Mouse (Mus musculus) forebrain, embryonic 15.5 days (tissue): ENCODE data around the gene Uba3. TPM values are rescaled to one million over a fixed set of nuclear protein-coding genes. Genes with fewer than 3 reads are reported as not detected.

ENCODE experiments used
- ATAC-seq: fragments of 200-750 bp; cut with Nextera tagmentation; replicated peaks from 2 replicates; pipeline ENCODE4 v1.8.0; 2017; ENCODE audit warnings: mild to moderate bottlenecking, moderate TSS enrichment, moderate library complexity
- H3K27ac ChIP-seq: fragments of 300-500 bp; sonication (generic); replicated peaks from 2 replicates; pipeline ENCODE4 v1.5.1; 2015; ENCODE audit warnings: mild to moderate bottlenecking, inconsistent platforms
- H3K27me3 ChIP-seq: fragments of 300-500 bp; sonication (generic); 2 replicates; pipeline ENCODE4 v1.6.1; 2015; ENCODE audit warnings: inconsistent platforms
- H3K36me3 ChIP-seq: fragments of 300-500 bp; sonication (generic); 2 replicates; pipeline ENCODE4 v1.6.1; 2015; ENCODE audit warnings: mild to moderate bottlenecking, inconsistent platforms
- H3K4me1 ChIP-seq: fragments of 300-500 bp; sonication (generic); 2 replicates; pipeline ENCODE4 v1.6.1; 2015; ENCODE audit warnings: inconsistent platforms
- H3K4me2 ChIP-seq: fragments of 300-500 bp; sonication (generic); replicated peaks from 2 replicates; pipeline ENCODE4 v1.6.1; 2015; ENCODE audit warnings: mild to moderate bottlenecking, inconsistent platforms
- H3K4me3 ChIP-seq: fragments of 300-500 bp; sonication (generic); 2 replicates; pipeline ENCODE4 v1.5.1; 2015; ENCODE audit warnings: mild to moderate bottlenecking, inconsistent platforms
- H3K9ac ChIP-seq: fragments of 300-500 bp; sonication (generic); replicated peaks from 2 replicates; pipeline ENCODE4 v1.6.1; 2015; ENCODE audit warnings: mild to moderate bottlenecking, inconsistent platforms
- H3K9me3 ChIP-seq: fragments of 300-500 bp; sonication (generic); 2 replicates; pipeline ENCODE4 v1.6.1; 2016; ENCODE audit warnings: inconsistent platforms
- WGBS: fragments of 180-500 bp; shearing (Covaris S2); methylation state at CpG from one replicate; pipeline ENCODE4 v1.1.7; 2015; ENCODE audit warnings: mixed read lengths; 5-methylcytosine and 5-hydroxymethylcytosine counted together
- polyA plus RNA-seq: library from polyadenylated mRNA; unstranded; fragments of >200 nt; fragmentation: Nextera tagmentation; extraction: Ambion mirVana; gene quantifications from 2 replicates; pipeline ENCODE4 v1.2.1, GENCODE M21; 2015

The Uba3 gene
- polyA plus RNA-seq, 1 experiment from 2014 or later = 102 TPM

DNA sequence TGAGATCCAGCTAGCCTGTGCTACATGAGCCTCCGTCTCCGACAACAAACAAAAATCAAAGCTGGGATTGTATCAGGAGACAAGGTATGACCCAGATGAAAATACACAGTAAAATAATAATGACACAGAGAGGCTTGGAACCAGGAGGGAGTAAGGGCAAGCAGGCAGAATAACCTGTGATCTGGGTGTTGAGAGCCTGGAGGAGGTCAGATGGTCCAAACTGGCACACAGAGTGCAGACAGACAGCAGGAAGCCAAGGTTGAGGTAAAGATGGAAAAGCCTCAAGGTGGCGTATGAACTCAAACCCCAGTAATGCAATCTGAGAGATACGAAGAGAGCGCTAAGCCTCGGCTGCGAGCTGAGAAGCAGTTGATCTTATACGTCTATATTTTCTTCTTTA is 19.1 kb upstream of the Uba3 start:
- ATAC-seq = no peak
- WGBS = 95% methylated on average over 8 of the region's 8 CpGs
- Histone ChIP-seq H3K4me1 (peaks cover 16% of the 10 kb centered on the region), H3K27ac (no peak overlapping the region), H3K36me3 (no peaks in the 10 kb centered on the region), H3K27me3 (no peaks in the 10 kb centered on the region), H3K9ac (no peak overlapping the region), H3K4me2 (no peak overlapping the region), H3K9me3 (no peaks in the 10 kb centered on the region), H3K4me3 (no peak overlapping the region)

DNA sequence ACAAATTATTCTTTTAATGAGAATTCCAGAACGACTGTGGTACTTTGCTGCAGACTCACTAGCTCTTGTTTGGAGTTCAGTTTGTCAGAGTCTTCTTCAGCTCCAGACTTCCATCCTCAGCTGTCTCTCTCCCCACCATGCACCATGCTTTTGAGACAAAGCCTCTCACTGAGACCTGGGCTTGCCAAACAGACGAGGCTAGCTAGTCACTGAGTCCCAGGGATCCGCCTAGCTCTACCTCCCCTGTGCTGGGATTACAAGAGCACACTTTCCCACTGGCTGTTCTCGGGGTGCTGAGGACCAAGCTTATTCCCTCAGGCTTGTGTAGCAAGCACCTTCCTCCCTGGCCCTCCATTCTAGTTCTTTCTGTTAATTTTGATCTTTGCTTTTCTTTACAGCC is 18.1 kb upstream of the Uba3 start:
- Histone ChIP-seq H3K9me3 (no peaks in the 10 kb centered on the region), H3K4me2 (no peak overlapping the region), H3K36me3 (no peaks in the 10 kb centered on the region), H3K27me3 (no peaks in the 10 kb centered on the region), H3K27ac (no peak overlapping the region), H3K4me3 (no peak overlapping the region), H3K4me1 (peaks cover 16% of the 10 kb centered on the region), H3K9ac (no peak overlapping the region)
- ATAC-seq = no peak
- 72% methylated on average over 4 of the region's 4 CpGs for WGBS

DNA sequence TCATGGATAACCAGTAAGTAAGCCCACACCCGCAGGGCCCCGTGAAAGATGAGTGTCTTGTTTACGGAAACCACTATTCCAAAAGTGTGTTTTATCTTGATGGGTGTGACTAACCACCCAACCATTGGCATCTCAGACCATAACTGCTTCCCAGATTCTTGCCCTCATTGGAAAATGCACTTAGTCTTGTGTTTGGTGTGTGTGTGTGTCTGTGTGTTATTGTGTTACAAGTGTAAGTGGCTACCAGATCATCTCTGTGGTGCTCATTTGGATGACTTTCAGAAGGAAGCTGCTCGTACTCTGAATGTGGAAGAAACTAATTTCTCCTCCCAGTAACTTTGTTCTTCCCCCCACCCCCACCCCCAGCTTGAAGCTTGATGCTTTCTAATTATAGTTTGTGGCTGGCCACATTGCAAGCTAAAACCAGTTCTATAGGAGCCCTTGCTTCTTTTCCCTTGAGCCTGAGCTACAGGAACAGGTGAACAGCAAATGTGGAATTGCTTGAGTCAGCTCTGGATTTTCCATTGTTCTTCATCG is 17.6 kb upstream of the Uba3 start:
- H3K4me2 ChIP-seq = no peak overlapping the region
- H3K9ac ChIP-seq = no peak overlapping the region
- ATAC-seq = no peak
- H3K36me3 ChIP-seq = no peaks in the 10 kb centered on the region
- 68% methylated on average over 5 of the region's 5 CpGs for WGBS
- no peak overlapping the region for H3K4me3 ChIP-seq
- no peaks in the 10 kb centered on the region for H3K27me3 ChIP-seq
- no peak overlapping the region for H3K27ac ChIP-seq
- peaks cover 16% of the 10 kb centered on the region for H3K4me1 ChIP-seq
- H3K9me3 ChIP-seq = no peaks in the 10 kb centered on the region

DNA sequence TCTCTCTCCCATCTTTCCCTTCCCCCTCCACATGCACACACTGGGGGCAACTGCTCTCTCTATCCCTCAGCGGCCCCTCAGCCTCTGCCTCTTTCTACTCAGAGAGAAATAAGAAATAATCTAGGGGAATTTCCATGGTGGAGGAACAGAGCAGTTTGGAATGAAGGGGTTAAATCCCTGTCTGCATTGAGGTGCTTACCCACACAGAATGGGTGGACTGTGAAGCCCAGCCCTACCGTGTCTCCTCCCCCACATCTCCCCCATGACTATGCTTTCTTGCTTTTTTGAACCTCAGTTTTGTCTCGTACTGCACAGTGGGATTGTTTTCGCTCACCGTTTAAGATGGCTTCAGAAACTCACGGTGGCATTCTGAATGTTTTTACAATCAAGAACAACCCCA is 16.9 kb upstream of the Uba3 start:
- Histone ChIP-seq H3K4me3 (no peak overlapping the region), H3K4me1 (peaks cover 17% of the 10 kb centered on the region), H3K9me3 (no peaks in the 10 kb centered on the region), H3K9ac (no peak overlapping the region), H3K4me2 (no peak overlapping the region), H3K36me3 (no peaks in the 10 kb centered on the region), H3K27ac (no peak overlapping the region), H3K27me3 (no peaks in the 10 kb centered on the region)
- ATAC-seq = no peak
- WGBS = 42% methylated on average over 6 of the region's 6 CpGs

DNA sequence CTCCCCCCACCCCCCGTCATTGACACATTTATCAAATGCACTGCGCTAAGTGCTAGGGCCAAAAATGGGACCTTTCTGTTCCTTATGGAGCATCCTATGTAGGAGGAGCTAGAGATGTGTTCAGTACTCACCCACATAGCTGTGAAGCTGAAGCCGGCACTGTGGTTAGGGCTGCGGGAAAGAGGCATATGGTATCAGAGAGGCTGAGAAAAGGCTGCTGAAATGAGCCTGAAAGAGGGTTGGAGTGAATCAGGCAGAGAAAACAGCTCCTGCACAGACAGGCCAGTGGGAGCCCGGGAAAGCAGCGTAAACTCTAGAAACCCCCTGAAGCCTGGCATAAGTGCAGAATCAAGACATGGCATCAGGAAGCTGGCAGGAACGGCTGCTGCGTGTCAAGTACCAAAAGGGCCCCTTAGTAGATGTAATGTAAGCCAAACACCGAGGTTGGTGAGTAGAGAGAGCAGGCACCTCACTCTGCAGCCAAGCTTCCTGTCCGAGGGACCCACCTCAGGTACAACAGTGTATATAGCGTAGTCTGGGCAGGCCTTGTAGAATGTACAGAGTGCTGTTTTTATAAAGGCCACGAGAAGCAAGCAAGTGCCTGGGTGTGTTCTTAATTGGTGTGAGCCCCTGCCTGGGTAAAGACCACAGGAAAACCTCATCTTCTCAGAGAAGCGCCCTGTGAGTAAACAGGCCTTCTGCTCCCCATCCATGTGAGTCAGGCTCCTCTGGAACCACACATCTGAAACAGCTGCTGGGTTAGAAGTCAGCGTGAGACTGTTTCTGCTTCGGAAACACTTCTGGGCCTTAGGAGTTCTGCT is 16.0 kb upstream of the Uba3 start:
- no peak overlapping the region for H3K9ac ChIP-seq
- ATAC-seq = peak; percentile 82

DNA sequence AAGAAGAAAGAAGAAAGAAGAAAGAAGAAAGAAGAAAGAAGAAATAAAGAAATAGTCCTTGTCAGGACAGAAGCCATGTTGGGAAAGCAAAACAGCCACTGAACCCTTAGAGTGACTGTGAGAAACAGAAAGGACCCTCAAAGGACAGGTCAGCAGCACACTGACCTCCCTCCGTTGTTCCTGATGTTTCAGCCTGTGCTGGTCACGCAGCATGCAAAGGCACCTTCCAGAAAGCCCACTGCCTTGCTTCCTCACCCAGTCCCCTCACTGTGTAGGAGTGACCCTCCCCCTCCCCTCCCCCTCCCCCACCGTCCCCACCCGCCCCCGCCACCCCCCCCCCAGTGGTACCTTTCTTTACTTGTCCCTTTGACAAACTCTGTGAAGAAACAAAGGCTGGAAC is 15.2 kb upstream of the Uba3 start:
- no peaks in the 10 kb centered on the region for H3K27me3 ChIP-seq
- H3K4me2 ChIP-seq = no peak overlapping the region
- H3K4me3 ChIP-seq = no peak overlapping the region
- H3K4me1 ChIP-seq = peaks cover 32% of the 10 kb centered on the region
- no peak for ATAC-seq
- no peak overlapping the region for H3K9ac ChIP-seq
- no peaks in the 10 kb centered on the region for H3K36me3 ChIP-seq
- H3K27ac ChIP-seq = no peak overlapping the region
- 77% methylated on average over 2 of the region's 5 CpGs for WGBS
- no peaks in the 10 kb centered on the region for H3K9me3 ChIP-seq

More for the DNA sequence above, 16.0 kb upstream of the Uba3 start:
- Histone ChIP-seq H3K4me3 (no peak overlapping the region), H3K27me3 (no peaks in the 10 kb centered on the region), H3K36me3 (no peaks in the 10 kb centered on the region), H3K4me1 (peaks cover 24% of the 10 kb centered on the region), H3K27ac (peak overlapping the region; percentile 56), H3K4me2 (no peak overlapping the region), H3K9me3 (no peaks in the 10 kb centered on the region)
- WGBS = 57% methylated on average over 15 of the region's 15 CpGs

DNA sequence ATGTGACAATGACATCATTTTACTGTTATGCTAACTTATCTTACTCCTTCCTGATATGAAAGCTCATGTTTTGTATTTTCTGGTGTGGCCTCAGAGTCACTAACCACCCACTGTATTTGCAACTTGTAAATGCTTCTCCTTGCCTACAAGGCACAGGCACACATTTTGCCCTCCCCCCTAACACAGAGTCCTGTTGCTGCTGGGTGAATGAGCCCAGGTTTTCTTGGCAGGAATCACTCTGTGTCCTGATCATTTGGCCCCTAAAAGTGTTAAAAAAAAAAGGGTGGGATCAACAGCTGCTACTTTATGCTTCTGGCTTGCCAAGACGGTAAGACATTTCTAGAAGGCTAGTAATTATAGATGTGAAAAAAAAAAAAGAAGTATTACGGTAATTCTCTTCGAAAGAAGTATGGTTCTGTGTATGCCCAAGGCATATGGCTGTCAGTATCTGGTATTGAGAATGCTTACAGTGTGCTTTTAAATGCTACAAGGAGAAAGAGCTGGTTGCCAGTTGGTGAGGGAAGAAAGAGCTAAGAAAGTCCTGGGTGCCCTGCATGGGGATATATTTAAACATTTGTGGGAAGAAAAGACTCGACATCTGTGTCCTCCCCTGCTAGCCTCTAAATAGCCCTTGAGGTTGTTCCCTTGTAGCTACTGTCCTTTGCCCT is 10.8 kb upstream of the Uba3 start:
- H3K9me3 ChIP-seq = no peaks in the 10 kb centered on the region
- H3K9ac ChIP-seq = no peak overlapping the region
- no peaks in the 10 kb centered on the region for H3K27me3 ChIP-seq
- no peak overlapping the region for H3K4me3 ChIP-seq
- no peaks in the 10 kb centered on the region for H3K36me3 ChIP-seq
- peak overlapping the region; percentile 74 for H3K27ac ChIP-seq
- WGBS = 38% methylated on average over 4 of the region's 4 CpGs
- ATAC-seq = 0 out of 2 replicates have a peak, but pooled peaks have one; percentile 34
- H3K4me1 ChIP-seq = peaks cover 45% of the 10 kb centered on the region
- H3K4me2 ChIP-seq = no peak overlapping the region

DNA sequence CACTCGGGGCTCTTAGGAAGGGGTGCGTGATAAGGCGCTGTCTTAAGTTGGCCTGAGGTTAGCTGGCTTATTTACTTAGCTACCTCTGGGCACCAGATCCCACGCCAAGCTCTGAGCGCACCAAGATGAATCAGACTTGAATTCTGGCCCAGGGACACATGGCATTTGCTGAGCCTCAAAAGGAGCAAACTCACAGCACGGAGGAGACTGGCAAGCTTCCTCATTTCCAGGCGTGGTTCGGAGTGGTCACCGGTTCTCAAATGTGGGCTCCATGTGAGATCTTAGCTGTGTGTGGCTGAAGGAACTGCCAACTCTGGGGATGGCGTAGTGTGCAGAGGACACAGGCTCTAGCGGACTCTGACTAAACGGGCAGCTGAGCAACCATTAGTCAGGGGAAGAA is 6.5 kb upstream of the Uba3 start:
- H3K27ac ChIP-seq = no peak overlapping the region
- H3K9me3 ChIP-seq = no peaks in the 10 kb centered on the region
- no peaks in the 10 kb centered on the region for H3K36me3 ChIP-seq
- H3K4me2 ChIP-seq = peak overlapping the region; percentile 60
- H3K4me3 ChIP-seq = peak overlapping the region; percentile 73
- WGBS = 53% methylated on average over 12 of the region's 12 CpGs
- no peak for ATAC-seq
- peaks cover 40% of the 10 kb centered on the region for H3K4me1 ChIP-seq
- no peaks in the 10 kb centered on the region for H3K27me3 ChIP-seq
- peak overlapping the region; percentile 75 for H3K9ac ChIP-seq

DNA sequence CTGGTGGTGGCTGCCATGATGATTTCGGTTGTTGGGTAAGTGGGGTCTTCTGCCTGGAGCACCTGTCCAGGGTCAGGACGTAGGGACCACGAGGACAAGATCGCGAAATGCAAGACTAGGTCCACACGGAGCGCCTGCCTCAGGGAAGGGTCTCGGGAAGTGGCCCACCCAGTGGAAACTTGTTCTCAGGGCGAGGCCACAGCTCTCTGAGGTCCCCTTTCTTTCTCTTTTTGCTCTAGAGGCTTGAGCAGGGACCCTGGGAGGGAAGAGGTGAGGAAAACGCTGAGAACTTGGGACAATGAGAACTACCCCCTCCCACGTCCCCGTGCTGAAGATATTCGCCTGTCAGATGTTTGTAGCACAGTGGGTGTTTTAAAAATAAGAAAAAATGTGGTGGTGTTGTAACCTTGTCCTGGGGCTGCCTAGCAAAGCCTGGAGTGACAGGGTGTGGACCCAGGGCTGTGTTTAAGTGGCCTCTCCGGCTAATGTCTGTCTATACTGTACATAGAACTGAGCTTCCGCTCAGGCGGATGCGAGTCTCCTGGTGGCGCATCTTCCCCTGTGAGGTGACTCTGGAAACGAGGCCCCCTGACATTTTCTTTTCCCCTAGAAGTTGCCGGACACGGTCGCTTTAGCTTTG is 5.6 kb upstream of the Uba3 start:
- ATAC-seq = peak; percentile 59
- H3K4me2 ChIP-seq = peak overlapping the region; percentile 60
- H3K4me1 ChIP-seq = peaks cover 33% of the 10 kb centered on the region
- no peaks in the 10 kb centered on the region for H3K36me3 ChIP-seq
- no peaks in the 10 kb centered on the region for H3K9me3 ChIP-seq
- peak overlapping the region; percentile 73 for H3K4me3 ChIP-seq
- H3K27me3 ChIP-seq = no peaks in the 10 kb centered on the region
- 3% methylated on average over 22 of the region's 22 CpGs for WGBS
- peak overlapping the region; percentile 58 for H3K27ac ChIP-seq
- H3K9ac ChIP-seq = peak overlapping the region; percentile 75

DNA sequence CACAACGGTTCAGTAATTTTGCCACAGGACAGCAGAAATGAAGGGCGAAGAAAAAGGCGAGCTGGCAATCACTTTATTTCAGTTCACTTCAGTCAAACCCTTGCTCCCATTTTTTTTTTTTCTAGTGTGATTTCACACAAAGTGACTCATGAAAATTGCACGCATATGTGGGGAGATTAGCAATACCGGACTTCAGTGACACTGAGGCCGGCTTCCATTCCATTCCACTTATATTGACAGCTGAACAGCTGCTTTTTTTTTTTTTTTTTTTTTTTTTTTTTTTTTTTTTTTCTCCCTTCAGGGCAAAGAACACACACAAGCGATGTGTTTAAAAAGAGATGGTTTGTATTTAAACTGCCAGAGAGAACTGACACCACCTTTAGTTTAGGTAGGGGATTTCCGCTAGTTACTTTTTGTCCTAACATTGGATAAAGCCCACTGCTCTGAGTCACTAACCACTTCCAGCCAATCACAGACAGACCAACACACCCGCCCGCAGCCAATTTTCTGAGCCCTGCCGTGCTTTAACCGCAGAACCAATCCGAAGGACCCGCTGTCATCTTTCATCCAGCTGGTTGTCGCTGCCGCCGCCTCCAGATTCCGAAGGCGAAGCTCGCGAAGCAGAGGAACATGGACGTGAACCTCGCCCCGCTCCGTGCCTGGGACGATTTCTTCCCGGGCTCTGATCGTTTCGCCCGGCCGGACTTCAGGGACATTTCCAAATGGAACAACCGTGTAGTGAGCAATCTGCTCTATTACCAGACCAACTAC is 4.9 kb upstream of the Uba3 start, which contains the start of gene Arl6ip5:
Arl6ip5 (plus strand) TSS at position 499 of the 771 bp plus-strand sequence.
- 8% methylated on average over 32 of the region's 32 CpGs for WGBS
- peak within 1 kb of the TSS; percentile 58 for H3K27ac ChIP-seq
- peak within 1 kb of the TSS; percentile 73 for H3K4me3 ChIP-seq

DNA sequence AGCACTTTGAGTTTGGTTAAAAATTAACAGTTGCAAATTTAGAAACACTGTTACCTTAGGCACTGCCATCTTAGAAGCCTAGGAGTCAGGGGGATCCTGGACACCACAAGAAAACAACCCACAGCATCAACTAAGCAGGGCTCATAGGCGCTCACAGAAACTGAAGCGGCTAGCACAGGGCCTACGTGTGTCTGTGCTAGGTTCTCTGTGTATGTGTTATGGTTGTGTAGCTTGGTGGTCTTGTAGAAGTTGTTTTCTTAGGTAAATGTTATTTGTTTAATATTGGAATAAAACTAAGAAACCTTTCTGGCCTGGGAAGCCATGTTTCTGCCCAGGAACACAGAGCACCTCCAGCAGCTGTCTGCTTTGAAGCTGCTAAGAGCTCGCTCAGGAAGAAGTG is 4.3 kb upstream of the Uba3 start:
- no peaks in the 10 kb centered on the region for H3K9me3 ChIP-seq
- no peak overlapping the region for H3K27ac ChIP-seq
- H3K4me3 ChIP-seq = no peak overlapping the region
- no peak overlapping the region for H3K9ac ChIP-seq
- no peaks in the 10 kb centered on the region for H3K27me3 ChIP-seq
- H3K4me2 ChIP-seq = no peak overlapping the region
- no peaks in the 10 kb centered on the region for H3K36me3 ChIP-seq
- H3K4me1 ChIP-seq = peaks cover 26% of the 10 kb centered on the region
- no peak for ATAC-seq
- WGBS = 82% methylated on average over 4 of the region's 4 CpGs

More for the DNA sequence above, 4.9 kb upstream of the Uba3 start, which contains the start of gene Arl6ip5:
- peak within 1 kb of the TSS; percentile 60 for H3K4me2 ChIP-seq
- ATAC-seq = peak; percentile 78
- H3K9me3 ChIP-seq = no peaks in the 10 kb centered on the region
- H3K9ac ChIP-seq = peak within 1 kb of the TSS; percentile 75
- peaks cover 26% of the 10 kb centered on the region for H3K4me1 ChIP-seq
- H3K36me3 ChIP-seq = no peaks in the 10 kb centered on the region
- H3K27me3 ChIP-seq = no peaks in the 10 kb centered on the region
